Mouse (Mus musculus): Measurements from ENCODE around the gene Dsn1. TPM values are rescaled to one million over a fixed set of nuclear protein-coding genes. Genes with fewer than 3 reads are reported as not detected.

Dsn1 gene
- total RNA-seq, 1 experiment from 2014 or later: 7.8 TPM

DNA sequence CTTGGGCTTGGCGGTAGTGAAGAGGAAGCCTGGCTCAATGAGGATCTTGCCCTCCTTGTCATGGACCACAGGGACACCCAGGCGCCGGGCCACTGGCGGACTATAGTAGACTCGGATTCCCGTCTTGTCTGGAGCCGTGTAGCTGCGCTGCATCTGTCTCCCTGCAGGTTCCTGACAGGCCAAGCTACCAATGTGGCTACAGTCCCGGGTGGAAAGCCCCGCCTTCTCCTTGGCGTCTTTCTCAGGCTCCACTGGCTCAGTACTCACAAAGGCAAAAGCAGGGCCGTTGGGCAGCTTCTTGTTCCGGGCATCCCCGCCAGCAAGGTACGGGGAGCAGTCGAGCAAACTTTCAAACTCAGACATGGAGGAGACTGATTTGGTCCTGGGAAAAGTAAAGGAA lies 14.2 kb upstream of the Dsn1 start:
- DNase-seq: no peak

DNA sequence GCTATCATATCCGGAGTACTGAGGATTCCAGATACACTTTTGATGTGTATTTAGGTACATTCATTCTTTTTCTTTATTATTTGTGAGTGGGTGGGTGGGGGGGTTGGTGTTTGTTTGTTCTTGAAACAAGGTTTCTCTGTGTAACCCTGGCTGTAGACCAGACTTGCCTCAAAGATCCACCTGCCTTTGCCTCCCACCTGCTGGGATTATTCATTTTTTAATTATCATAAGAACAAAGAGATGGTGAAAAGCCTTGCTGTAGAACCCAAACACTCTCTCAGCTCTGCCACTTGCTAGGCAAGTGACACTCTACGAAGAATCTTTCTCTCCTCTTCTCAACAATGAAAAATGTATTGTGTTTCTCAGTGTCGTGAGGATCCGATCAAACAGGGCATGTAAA lies 12.3 kb upstream of the Dsn1 start:
- no peak for DNase-seq

DNA sequence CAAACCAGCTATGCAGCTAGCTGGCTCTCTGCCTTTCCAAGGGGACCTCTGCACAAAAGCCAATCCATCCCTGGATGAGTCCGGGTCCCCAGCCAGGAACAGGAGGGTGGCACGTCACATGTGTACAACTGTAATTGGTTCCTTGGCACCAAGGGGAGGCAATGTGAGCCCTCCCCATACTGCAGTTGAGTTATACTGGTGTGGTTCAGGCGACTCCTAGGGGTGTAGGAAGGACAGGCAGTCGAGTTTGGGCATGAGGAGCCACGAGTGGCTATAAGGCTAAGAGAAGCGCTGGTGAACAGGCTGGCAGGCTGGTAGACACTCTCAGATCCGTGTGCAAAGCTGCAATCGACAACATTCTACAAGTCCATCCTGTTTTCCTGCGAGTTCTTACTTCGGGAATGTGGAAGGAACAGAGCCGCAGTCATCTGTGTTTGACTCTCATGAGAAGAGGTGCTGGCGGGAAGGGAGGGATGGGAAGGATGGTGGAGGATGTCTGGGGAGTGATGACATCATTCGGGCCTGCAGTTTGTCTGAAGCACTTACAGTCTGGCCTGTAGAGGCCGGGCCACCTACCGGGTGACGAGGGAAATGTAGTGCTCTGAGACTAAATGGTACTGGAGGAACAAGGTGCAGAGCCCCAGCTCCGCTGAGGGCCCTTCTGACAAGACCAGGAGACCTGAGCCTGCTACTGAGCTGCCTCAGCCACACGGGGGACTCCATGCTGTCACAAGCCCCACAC lies 9.7 kb upstream of the Dsn1 start:
- DNase-seq: no peak

DNA sequence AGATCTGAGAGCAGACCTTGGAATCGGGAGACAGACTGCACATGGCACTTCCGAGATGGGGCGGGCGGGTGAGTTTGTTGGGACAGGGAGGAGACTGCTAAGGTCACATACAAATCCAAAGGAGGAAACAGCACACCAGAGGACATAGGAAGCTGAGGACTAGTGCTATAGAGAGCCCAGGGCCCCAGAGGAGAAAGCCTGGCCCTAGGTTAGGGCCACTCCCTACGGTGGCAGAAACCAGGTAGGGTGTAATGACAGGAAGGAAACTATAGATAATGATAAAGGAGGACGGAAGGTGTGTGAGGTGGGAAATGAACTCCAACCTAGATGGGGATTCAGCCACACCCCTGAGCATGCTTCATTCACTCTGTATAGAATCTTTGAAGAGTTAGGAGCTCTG lies 5.4 kb upstream of the Dsn1 start:
- no peak for DNase-seq

DNA sequence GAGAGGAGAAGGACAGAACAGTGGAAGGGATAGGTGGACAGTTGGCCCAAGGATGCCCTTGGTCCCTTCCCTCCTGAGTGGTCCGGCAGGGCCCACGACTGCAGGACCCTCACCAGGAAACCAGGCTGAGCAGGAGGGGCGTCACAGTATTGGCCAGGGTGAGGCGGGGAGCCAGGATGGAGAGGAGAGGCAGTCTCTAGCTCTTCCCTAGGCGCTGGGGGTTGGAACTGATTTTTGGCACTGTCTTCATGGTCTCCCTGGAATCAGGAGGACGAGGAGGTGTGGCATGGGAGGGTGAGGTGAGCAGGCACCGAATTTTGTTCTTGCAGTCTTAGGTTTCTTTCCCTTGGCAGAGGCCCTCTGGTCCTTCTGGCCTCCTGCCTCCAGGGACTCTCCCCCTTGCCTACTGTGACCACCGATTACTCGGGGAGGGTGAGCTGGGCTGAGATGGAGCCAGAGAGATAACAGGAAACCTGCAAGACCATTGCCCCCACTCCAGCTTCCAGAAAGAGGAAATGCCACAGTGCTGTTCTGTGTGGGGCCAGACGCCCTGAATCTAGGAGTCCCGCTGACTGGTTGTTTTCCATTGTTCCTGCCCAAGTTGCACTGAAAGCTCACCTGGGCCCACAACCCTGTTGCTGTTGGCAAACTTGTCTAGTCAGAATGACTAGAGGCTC lies 3.8 kb upstream of the Dsn1 start:
- no peak for DNase-seq

DNA sequence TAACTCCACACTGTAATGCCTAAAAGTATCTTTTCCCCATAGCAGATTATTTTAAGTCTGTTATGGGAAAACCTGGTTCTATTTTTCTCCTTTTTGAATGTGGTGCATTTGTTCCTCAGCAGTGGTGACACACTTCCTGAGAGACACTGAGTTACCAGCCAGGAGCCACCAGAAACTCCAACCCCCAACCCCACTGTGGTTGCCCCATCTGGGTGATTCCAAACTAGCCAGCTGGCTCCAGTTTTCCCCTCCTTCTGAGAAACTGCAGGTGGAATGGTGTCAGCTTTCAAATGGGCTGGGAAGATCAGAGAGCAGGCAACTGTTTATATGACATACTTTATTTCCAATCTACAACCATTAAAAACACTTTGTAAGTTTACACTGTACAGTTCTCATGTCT lies 3.2 kb upstream of the Dsn1 start:
- DNase-seq: no peak

DNA sequence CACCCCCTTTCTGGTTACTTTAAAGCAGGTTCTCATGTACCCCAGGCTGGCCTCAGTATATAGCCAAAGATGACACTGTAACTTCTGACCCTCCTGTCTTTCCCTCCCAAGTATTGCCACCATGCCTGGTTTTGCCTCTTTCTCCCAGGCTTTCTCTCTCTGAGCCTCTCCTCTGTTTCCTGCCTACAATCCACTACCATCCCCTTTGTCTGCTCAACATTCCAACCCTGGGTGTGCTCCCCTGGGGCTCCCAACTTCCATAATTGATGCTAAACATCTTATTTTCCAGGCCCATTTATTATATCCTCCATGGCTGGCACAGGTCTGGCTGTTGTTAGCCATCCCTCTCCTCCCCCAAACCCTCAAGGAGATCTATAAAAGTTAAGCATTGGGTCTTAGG lies 1.6 kb upstream of the Dsn1 start:
- DNase-seq: no peak

DNA sequence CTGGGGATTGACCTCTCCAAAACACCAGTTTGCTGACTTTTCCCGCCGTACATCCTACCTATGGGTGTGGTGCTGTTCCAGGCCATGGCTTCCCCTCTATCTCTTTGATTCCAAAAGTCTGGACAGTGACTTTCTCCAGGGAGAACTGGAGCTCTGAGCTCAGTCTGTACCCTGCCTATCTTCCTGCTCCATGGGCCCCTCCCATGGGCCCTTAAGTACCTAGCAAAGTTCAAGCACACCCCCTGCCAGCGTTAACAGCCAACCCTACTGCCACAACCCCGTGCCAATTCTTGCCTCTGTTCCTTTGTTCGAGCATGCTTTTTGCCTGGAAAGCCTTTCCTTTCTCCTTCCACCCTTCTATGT lies 261 bp upstream of the Dsn1 start:
- no peak for DNase-seq

DNA sequence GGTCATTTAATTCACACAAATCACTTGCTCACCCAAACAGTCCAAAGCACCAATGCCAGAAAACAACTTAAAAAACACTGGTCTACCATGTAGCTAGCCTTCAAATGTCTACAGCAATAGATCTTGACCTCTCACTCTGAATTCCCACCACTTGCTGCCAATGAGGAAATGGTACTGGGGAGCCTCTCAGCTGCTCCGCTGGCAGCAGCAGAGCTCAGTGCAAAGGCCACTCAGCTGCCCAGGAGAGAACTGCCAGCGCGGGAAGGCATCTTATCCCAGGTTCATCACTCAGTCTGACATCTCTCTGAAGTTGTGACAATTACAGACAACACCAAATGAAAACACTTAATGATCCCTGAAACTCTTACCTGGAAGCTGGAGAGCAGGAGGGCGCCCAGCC lies 4.6 kb downstream of the Dsn1 start:
- no peak for DNase-seq

DNA sequence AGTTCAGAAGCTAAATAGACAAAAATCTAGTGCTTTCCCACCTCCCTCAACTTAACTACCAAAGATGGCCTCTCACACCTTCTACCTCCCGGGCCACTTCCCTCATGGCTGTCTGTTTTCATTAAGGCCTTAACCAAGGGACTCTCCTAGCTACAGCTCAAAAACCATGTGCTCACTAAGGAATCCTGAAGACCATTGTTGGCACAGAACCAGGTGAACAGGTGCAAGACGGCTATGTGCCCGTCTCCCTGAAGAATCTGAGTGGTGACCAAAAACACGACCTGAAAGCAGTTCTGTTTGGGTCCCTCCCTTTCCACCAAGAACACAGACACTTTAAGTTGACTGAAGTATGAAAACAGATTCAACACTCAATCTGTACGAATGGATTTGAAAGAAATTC lies 8.7 kb downstream of the Dsn1 start:
- DNase-seq: no peak

DNA sequence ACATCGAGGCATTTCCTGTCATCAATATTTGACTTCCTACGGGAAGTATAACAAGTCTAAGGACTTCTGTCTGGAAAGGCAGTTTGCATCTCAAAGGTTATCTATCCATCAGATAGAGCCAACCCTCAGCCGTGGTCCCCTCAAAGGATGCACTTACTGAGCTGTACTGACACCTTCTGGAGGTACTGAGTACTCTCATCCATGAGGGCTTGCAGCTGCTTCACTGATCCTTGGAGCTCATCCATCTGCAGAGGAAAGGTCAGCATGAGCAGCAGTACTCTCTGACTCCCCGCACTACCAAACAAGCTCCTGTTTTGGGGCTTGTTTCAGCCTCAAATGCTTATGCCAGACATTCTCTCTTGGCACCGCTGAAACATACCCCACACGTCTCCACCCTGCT lies 10.4 kb downstream of the Dsn1 start:
- no peak for DNase-seq

DNA sequence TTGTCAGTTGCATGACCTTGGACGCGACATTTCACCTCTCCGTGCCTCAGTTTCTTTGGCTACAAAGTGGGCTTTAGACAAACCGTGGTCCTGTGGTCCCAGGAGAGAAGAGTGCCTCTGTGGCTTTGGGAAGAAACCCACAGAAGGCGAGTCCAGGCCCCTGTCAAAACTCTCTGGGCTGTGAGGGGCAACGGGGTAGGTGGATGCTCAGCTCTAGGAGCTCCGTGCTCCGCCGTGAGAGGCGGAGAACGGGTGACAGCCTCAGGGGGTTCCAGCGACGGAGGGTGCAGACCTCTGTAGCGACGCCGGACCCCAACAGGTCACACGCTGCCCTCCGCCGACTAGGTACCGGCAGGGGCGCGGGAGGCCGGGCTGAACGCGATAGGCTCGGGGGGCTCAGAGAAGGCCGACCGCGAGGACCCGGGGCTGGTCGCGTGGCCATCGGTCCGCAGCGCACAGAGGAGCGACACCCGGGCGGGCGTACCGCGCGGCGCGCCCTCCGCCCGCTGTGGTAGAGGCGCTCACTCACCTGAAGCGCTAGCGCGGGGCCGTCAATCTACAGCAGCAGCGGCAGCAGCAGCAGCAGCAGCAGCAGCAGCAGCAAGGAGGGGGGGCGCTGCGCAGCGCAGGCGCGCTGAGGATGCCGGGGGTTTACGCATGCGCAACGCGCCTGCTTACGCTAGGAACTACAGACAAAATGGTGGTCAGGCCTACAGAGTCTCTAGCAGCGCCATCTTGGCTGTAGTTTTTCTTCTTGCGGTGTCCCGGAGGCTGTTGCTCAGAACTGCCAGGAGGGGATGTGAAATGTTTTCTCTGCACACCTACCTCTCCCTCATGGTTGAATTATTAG lies 15.3 kb downstream of the Dsn1 start, which contains the start of gene Ndrg3:
TSS of gene Ndrg3 (minus strand) at position 587 of the 850 bp plus-strand sequence.
- DNase-seq: peak; percentile 95

DNA sequence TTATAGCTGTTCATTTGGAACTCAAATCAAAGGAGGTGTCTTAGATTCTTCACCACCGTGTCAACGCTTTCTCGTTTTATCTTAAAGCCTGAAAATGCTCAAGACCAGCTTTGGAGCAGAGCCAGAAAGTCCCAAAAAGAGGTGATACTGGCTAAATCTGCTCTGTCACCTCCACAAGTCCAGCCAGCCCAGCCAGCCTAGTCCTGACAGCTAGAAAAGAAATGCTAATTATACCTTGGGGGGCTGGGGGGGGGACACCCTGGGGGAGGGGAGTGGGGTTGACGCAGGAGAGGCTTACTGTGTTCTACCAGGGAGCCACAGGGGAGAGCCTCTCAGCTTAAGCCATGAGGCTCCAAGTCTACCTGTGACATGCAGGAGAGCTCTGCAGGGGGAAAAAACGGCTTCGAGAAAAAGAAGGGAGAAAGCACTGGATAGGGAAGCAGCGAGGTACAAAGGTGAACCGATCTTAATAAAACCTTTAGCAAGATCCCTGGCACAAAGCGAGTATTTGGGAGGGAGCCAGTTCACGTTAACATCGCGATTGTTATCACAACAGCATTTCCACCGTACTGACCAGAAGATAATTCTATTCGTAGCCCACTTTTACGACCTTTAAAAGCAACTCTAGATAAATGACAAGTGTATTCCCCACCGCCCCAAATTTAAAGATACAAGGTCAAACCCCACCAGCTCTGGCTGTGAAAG lies 16.1 kb downstream of the Dsn1 start:
- no peak for DNase-seq

DNA sequence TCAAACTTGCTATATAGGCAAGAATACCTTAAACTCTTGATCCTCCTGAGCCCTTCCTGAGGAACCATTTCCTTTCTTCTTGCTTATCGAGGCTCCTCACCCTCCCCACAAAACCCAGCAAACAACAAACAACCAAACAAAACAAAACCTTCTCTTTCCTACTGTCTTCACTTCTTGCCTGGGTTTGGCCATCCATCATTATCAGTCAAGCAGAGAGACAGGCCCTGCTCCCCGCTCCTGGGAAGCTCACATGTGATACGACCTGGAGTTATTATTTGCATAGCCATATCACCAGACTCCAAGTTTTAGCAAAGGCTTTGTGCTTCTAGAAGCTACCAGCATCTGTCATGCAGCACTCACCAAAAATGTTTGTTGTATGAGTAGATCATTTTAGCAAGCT lies 19.6 kb downstream of the Dsn1 start:
- no peak for DNase-seq

DNA sequence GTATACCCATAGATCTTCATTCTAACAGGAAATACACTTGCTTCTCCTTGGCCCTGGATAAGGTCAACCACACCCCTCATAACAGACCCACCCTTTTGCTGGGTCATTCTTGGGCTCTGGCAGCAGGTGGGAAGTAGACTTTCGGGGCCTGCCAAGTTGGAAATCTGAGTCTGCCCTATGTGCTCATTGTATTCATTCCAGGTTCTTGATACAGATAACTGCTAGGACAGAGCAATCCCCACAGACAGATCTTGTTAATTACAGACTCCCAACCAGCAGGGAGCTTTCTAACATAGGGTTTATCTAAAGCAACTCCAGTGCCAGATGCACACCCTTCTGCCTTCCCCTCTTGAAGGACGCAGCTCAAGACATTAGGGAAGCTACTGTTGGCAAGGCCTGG lies 24.1 kb downstream of the Dsn1 start:
- DNase-seq: no peak

DNA sequence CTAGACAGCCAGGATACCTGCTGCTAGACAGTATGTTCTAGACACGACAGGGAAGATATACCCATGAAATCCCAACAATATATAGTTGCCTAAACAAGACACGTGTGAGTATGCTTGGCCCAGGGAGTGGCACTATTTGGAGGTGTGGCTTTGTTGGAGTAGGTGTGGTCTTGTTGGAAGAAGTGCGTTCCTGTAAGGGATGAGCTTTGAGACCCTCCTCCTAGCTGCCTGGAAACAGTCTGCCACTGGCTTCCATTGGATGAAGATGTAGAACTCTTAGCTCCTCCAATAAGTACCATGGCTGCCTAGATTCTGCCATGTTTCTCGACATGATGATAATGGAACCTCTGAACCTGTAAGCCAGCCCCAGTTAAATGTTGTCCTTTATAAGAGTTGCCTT lies 25.7 kb downstream of the Dsn1 start:
- no peak for DNase-seq

DNA sequence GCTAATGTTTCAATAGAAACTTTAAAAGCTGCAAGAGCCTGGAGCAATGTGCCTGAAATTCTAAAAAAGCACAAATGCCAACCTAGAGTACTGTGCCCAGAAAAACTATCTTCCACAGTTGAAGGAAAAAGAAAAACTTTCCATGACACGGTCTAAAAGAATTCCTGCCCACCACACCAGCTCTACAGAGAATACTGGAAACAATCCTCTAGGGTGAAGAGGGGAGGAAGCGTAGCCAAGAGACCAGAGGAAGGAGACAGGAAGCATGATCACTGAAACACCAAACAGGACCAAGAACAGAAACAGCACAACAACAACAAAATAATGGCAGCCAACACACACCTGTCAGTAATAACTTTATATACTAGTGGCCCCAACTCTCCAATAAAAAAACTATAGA lies 26.9 kb downstream of the Dsn1 start:
- DNase-seq: no peak

DNA sequence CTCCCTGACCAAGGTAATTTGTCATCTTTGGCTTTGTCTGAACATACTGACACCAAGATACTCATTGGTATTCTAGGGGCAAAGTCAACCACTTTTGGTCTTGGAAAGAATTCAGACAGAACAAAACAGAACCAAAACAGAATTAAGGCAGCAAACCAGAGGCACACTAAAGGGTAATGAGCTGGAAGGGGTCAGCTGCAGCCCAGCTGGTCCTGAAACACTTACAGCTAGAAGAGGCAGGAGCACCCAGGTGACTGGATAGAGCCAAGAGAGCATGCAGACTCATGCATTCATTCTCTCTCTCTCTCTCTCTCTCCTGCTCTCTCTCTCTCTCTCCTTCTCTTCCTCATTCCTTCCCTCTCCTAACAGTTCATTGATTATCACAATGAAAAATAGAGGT lies 30.2 kb downstream of the Dsn1 start:
- no peak for DNase-seq

DNA sequence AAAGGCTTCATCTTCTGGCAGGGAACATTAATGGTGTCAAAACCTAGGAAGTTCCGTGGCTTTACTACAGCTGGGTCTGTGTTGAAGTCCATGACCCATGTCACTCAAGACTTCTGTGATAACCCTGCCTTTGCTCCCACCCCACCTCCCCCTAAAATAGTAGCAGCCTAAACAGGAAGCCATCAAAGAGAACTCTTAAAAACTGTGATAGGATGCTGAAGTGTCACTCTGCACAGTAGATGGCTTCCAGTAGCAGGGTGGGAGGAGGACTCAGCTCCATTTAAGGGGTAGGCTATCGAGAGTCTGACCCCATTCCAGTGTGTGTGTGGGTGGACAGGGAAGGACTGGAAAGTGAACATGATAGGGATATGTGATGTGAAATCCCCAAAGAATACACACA lies 32.0 kb downstream of the Dsn1 start:
- no peak for DNase-seq

DNA sequence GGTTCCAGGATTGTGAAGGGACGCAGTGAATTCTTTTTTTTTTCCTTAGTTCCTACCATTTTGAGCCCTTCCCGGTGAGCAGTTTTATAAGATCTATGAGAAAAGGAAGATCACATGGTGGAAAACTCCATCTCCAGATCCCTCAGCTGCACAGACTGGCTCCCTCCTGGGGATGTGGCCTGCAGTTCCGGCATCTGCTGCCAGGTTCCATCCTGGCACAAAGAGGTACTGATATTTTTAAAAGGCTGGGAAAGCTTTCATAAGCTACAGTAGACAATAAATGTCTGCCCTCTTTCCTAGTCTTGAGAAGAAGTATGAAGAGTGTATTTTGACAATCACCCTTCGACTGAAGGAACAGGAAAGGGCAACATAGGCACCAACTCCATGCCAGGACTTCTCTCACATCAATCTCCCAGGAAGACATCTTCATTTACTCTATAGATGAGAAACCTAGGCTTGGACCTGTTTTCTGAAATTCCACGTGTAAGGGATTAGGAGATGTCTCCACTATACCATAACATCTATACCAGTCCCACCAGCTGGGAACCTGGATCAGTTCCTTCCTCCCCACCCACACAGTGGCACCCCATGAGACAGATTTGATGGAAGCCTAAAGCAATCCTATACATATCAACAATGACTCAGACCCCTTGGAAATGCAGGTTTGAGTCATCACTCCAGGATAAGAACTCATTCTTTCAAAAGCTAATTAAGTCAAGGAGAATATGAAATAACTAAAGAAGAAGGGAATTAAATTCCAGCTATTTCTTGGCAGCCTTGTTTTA lies 33.4 kb downstream of the Dsn1 start:
- DNase-seq: no peak

DNA sequence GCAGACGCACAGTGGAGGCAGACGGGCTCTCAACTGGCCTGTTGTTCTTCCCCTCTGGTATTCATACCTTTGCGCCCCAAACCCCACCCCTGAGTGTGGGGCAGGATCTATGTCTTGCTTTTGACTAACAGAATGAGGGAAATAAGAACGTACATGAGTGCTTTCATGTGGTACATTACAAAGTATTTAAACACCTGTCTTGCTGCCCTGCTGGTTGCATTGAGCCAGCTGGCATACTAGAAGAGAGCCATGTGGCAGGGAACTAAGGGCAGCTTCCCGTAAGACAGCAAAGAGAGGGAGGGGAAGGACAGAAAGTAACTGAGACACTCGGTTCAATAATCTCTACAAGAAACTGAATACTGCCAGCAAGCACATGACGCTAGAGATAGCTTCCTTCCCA lies 36.7 kb downstream of the Dsn1 start:
- DNase-seq: no peak

DNA sequence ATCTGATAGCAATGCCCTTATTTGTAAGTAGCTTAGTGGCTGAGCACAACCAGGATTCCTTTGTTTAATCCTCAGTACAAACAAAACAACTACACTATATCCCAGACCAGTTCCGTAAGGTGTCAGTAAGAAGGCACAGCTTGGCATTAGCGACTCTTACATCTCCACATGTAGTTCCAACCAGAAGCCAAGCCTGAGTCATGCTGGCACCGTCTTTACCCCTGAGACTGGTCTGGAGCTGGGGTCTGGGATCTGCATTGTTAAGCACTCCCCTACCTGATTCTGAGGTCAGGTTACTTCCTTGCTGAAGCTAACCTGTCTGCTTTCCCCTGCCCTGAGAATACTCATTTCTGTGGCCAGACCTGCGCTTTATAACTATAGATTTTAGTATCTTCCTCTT lies 38.5 kb downstream of the Dsn1 start:
- no peak for DNase-seq

Measured in adrenal gland, postnatal 25 days (tissue).